Mouse (Mus musculus) frontal cortex, postnatal 10 days (tissue): ENCODE measurements around the gene Sh3rf1.

Source experiments
- DNase-seq, 2 experiments: peaks; one replicate each; pipeline ENCODE4 v3.0.0; 2022; ENCODE audit warnings: low spot score in 2 of 2, mixed read lengths in 1 of 2

Sh3rf1 gene

DNA sequence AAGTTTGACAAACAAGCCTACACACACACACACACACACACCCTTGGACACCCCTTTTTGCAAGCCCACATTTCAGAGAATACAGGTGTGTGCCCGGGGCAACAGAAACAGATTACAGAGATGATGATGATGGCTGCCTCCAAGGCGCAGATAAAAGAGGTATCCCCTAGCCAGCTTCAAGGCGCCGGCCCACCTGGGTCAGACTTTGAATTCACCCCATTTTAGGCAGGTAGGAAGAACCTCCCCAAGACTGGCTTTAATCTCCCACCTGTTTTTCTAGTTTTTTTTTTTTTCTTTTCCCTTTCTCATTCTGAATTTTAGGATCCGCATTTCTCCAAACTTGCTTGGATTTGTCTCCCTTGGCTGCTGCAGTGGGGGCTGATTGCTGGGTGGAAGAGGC lies 389 bp upstream of the Sh3rf1 start:
- DNase-seq: no peak

GRCm38 (mm10) chr8:61224380-61225092 lies 864 bp downstream of the Sh3rf1 start:
- DNase-seq: peak; percentile 22 to 57

GRCm38 (mm10) chr8:61225581-61226395 lies 2.1 kb downstream of the Sh3rf1 start:
- DNase-seq: no peak

- DNase-seq: no peak
Measured at GRCm38 (mm10) chr8:61226632-61227031, 3.0 kb downstream of the Sh3rf1 start.

DNA sequence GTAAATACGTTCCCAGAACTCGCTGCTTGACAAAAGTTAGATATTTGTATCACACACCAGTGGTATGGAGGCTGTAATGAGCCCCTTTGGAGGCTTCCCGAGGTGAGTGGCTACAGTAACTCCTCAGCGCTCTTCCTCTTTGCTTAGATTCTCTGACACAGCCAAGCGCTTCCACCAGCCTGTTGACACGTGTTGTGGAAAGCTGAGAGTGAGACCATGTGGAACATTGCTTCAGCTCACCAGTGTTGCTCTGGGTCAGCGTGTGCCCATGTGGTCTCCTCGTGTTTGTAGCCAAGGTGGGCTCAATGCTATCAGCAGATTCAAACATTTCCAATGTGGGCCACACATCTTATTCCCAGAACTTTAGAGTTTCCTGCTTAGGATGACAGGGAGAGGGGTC lies 5.0 kb downstream of the Sh3rf1 start:
- DNase-seq: no peak

GRCm38 (mm10) chr8:61229511-61230195 lies 6.0 kb downstream of the Sh3rf1 start:
- DNase-seq: no peak

DNA sequence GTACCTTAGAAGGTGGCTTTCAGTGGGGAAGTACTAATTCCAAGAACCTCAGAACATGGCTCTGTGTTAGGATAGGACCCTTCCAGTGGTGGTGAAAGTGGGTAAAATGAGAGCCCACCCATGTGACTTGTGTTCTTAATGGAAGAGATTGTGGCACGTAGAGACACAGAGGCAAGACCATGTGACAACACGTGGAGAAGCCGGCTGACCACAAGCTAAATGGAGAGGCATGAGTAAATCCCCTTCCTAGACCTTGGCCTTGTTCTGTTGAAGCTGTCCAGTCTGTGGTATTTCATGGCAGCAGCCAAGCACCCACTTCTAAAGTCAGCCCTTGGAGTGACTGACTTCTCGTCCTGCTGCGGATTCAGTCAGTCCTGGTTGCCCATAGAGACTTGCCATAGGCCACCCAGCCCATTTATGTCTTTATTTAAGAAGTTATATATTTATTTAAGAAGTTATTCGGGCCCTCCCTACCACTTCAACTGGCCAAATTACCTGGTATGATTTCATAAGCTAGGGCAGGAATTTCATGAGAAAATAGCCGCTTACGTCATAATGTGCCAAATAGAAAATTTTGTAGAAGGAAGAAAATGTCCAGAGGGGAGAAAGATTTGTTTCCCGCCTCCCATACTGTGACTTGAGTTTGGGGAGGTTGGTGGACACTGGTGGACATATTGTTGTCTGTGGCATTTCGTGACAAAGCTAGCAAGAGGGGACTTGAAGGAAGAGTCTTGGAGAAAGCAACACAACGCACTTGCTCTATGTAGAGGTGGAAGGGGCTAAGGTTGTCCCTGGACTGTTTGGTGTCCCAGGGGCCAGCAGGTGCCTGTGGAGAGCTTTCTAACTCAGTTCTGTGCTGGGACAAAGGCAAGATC lies 7.4 kb downstream of the Sh3rf1 start:
- no peak for DNase-seq

DNA sequence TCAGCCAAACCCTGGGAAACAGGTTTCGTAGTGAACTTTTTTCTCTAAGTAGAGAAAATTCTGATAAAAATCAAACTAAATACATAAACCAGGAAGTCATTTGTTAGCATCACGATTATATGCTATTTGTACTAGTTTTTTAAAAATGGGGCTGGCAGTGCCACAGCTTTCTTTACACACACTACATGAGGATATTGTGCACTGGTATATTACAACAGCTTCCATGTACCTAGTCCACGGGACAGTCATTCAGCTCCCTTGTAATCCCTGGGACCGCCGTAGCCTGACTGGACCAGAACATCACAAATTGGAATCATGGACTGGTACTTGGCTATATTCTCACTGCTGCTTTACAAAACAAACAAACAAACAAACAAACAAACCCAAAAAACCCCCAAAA lies 11.8 kb downstream of the Sh3rf1 start:
- no peak for DNase-seq

GRCm38 (mm10) chr8:61236506-61237268 lies 13.0 kb downstream of the Sh3rf1 start:
- no peak for DNase-seq

DNA sequence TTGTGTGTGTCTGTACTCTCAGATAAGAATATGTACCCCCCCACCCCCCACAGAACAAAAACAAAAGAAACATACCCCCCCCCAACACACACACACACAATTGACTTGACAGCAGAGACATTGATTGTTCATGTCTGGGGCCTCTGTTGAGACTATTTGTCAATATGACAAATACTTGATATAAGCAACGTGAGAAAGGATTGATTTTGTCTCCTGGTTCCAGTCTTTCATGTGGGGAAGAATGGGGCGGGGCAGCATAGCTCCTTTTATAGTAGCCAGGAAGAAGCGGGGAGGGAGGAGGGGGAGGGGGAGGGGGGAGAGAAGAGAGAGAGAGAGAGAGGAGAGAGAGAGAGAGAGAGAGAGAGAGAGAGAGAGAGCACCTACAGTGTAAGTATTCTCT lies 15.9 kb downstream of the Sh3rf1 start:
- DNase-seq: no peak

GRCm38 (mm10) chr8:61241229-61241628 lies 17.6 kb downstream of the Sh3rf1 start:
- no peak for DNase-seq

GRCm38 (mm10) chr8:61242896-61243295 lies 19.2 kb downstream of the Sh3rf1 start:
- DNase-seq: no peak

DNA sequence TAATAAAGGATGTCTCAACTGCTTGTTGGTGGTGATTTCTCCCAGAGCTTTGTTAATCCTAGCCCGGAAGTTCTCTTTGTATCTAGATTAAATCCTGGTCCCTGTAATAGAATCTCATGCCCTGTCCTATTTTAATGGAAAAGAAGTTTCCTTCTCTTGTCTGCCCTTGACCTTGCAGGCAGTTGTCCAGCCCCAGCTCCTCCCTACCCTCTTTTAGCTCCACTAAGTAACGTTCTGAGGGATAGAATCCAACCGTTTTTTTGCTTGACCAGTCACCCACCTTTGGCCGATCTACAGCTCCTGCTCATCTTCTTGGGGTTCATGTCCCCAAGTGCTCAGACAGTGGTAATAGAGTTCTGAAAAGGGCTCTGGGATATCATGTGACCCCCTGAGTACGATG lies 19.8 kb downstream of the Sh3rf1 start:
- no peak for DNase-seq

GRCm38 (mm10) chr8:61244157-61244556 lies 20.5 kb downstream of the Sh3rf1 start:
- DNase-seq: no peak

GRCm38 (mm10) chr8:61247270-61248025 lies 23.8 kb downstream of the Sh3rf1 start:
- no peak for DNase-seq

DNA sequence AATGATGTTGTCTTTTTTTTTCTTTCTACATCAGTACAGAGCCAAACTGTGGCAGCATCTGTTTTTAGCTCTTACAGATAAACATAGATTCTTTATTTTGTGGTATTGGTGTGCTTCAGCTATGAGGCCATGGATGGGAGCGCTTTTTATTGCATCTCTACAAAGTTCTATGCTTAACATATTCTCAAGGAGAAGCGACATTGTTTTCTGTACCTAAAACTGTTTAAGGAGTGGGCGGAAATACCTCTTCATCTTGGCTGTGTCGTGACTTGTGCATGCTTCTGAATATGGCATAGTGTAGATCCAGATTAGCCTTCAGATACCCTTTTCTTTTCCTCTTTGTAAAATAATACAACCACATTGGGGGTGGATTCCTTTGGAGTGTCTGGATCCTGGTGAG lies 25.8 kb downstream of the Sh3rf1 start:
- no peak for DNase-seq

GRCm38 (mm10) chr8:61254196-61254595 lies 30.5 kb downstream of the Sh3rf1 start:
- DNase-seq: no peak

GRCm38 (mm10) chr8:61258828-61259227 lies 35.2 kb downstream of the Sh3rf1 start:
- peak; percentile 20 to 23 for DNase-seq

DNA sequence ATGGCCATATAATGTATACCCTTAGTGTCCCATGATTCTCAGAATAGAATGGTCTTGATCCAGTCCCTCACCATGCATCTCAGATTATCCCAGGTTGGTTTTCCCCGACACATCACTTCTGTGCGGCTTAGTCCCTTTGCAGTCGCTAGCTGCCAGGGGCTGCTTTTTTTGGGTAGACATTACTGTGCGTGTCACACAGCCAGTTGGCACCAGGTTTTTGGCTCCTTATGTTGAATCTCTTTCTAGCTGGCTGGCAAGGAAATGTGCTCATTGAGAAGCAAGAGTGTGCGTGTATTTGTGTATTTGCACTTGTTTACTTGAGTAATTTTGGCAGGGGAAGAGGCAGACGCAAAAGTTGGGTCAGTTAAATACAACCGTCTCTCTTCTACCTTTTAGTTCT lies 35.9 kb downstream of the Sh3rf1 start:
- DNase-seq: peak; percentile 29 to 53

GRCm38 (mm10) chr8:61260530-61260929 lies 36.9 kb downstream of the Sh3rf1 start:
- DNase-seq: no peak
